Mouse (Mus musculus) retina, embryonic 14.5 days (tissue): ENCODE results near the gene Ep300.
A peak's percentile ranks its signal among the peaks of the same experiment; 100 is the strongest.
"Not testable (repeated sequence)": the region's sequence is repeated elsewhere in the genome, so short reads cannot be mapped to it uniquely, and the experiment has no call there.

ENCODE experiments used
- DNase-seq: peaks from one replicate; pipeline ENCODE4 v3.0.0-alpha.2; 2015; ENCODE audit warnings: low spot score

Ep300 gene

GRCm38 (mm10) chr15:81594146-81594696 is 9.1 kb downstream of the Ep300 start:
- DNase-seq: no peak

- not testable (repeated sequence) for DNase-seq
These were observed 13.6 kb downstream of the Ep300 start for GRCm38 (mm10) chr15:81598742-81599141.

GRCm38 (mm10) chr15:81605241-81605640 is 20.1 kb downstream of the Ep300 start:
- no peak for DNase-seq

- DNase-seq: peak; percentile 59
These were observed 21.5 kb downstream of the Ep300 start for GRCm38 (mm10) chr15:81606634-81607033.

GRCm38 (mm10) chr15:81649516-81650455 is 64.6 kb downstream of the Ep300 start:
- DNase-seq: no peak

GRCm38 (mm10) chr15:81650636-81651035 is 65.5 kb downstream of the Ep300 start:
- DNase-seq: no peak

GRCm38 (mm10) chr15:81661701-81662100 is 76.5 kb downstream of the Ep300 start:
- no peak for DNase-seq

GRCm38 (mm10) chr15:81663281-81663680 is 78.1 kb downstream of the Ep300 start:
- DNase-seq: no peak

GRCm38 (mm10) chr15:81663697-81664561 is 78.8 kb downstream of the Ep300 start, which contains the start of gene L3mbtl2:
Gene L3mbtl2 (plus strand): TSS chr15:81663889.
- peak; percentile 94 for DNase-seq

GRCm38 (mm10) chr15:81666957-81667356 is 81.8 kb downstream of the Ep300 start:
- no peak for DNase-seq

- peak; percentile 80 for DNase-seq
These were observed 85.1 kb downstream of the Ep300 start for GRCm38 (mm10) chr15:81670231-81670640.

- no peak for DNase-seq
These were observed 91.5 kb downstream of the Ep300 start for GRCm38 (mm10) chr15:81676637-81677036.

- no peak for DNase-seq
These were observed 95.2 kb downstream of the Ep300 start for GRCm38 (mm10) chr15:81680301-81680805.

- DNase-seq: no peak
These were observed 108.3 kb downstream of the Ep300 start for GRCm38 (mm10) chr15:81693366-81693966.

GRCm38 (mm10) chr15:81693967-81694881 is 109.1 kb downstream of the Ep300 start:
- peak; percentile 85 for DNase-seq

- DNase-seq: no peak
These were observed 109.7 kb downstream of the Ep300 start for GRCm38 (mm10) chr15:81694891-81695290.

- DNase-seq: no peak
These were observed 112.0 kb downstream of the Ep300 start, which contains the start of gene Chadl for GRCm38 (mm10) chr15:81697175-81697574. Gene Chadl (minus strand): TSS chr15:81697287.

- peak; percentile 67 for DNase-seq
These were observed 112.7 kb downstream of the Ep300 start for GRCm38 (mm10) chr15:81697847-81698246.

- DNase-seq: no peak
These were observed 113.4 kb downstream of the Ep300 start for GRCm38 (mm10) chr15:81698532-81698931.

- no peak for DNase-seq
These were observed 115.0 kb downstream of the Ep300 start for GRCm38 (mm10) chr15:81700161-81700560.
